Mouse (Mus musculus) forebrain, embryonic 15.5 days (tissue): ENCODE data around the gene Cda. TPM values are rescaled to one million over a fixed set of nuclear protein-coding genes. Genes with fewer than 3 reads are reported as not detected.

Experiments
- ATAC-seq: fragments of 200-750 bp; cut with Nextera tagmentation; replicated peaks from 2 replicates; pipeline ENCODE4 v1.8.0; 2017; ENCODE audit warnings: mild to moderate bottlenecking, moderate TSS enrichment, moderate library complexity
- H3K27ac ChIP-seq: fragments of 300-500 bp; sonication (generic); replicated peaks from 2 replicates; pipeline ENCODE4 v1.5.1; 2015; ENCODE audit warnings: mild to moderate bottlenecking, inconsistent platforms
- H3K27me3 ChIP-seq: fragments of 300-500 bp; sonication (generic); 2 replicates; pipeline ENCODE4 v1.6.1; 2015; ENCODE audit warnings: inconsistent platforms
- H3K36me3 ChIP-seq: fragments of 300-500 bp; sonication (generic); 2 replicates; pipeline ENCODE4 v1.6.1; 2015; ENCODE audit warnings: mild to moderate bottlenecking, inconsistent platforms
- H3K4me1 ChIP-seq: fragments of 300-500 bp; sonication (generic); 2 replicates; pipeline ENCODE4 v1.6.1; 2015; ENCODE audit warnings: inconsistent platforms
- H3K4me2 ChIP-seq: fragments of 300-500 bp; sonication (generic); replicated peaks from 2 replicates; pipeline ENCODE4 v1.6.1; 2015; ENCODE audit warnings: mild to moderate bottlenecking, inconsistent platforms
- H3K4me3 ChIP-seq: fragments of 300-500 bp; sonication (generic); 2 replicates; pipeline ENCODE4 v1.5.1; 2015; ENCODE audit warnings: mild to moderate bottlenecking, inconsistent platforms
- H3K9ac ChIP-seq: fragments of 300-500 bp; sonication (generic); replicated peaks from 2 replicates; pipeline ENCODE4 v1.6.1; 2015; ENCODE audit warnings: mild to moderate bottlenecking, inconsistent platforms
- H3K9me3 ChIP-seq: fragments of 300-500 bp; sonication (generic); 2 replicates; pipeline ENCODE4 v1.6.1; 2016; ENCODE audit warnings: inconsistent platforms
- WGBS: fragments of 180-500 bp; shearing (Covaris S2); methylation state at CpG from one replicate; pipeline ENCODE4 v1.1.7; 2015; ENCODE audit warnings: mixed read lengths; 5-methylcytosine and 5-hydroxymethylcytosine counted together
- microRNA-seq: library from miRNA; unstranded; fragments of <30 nt; microRNA quantifications from one replicate; pipeline ENCODE4, GENCODE M21; 2016
- polyA plus RNA-seq: library from polyadenylated mRNA; unstranded; fragments of >200 nt; fragmentation: Nextera tagmentation; extraction: Ambion mirVana; gene quantifications from 2 replicates; pipeline ENCODE4 v1.2.1, GENCODE M21; 2015

The Cda gene
- polyA plus RNA-seq, 1 experiment from 2014 or later: 2.2 TPM

DNA sequence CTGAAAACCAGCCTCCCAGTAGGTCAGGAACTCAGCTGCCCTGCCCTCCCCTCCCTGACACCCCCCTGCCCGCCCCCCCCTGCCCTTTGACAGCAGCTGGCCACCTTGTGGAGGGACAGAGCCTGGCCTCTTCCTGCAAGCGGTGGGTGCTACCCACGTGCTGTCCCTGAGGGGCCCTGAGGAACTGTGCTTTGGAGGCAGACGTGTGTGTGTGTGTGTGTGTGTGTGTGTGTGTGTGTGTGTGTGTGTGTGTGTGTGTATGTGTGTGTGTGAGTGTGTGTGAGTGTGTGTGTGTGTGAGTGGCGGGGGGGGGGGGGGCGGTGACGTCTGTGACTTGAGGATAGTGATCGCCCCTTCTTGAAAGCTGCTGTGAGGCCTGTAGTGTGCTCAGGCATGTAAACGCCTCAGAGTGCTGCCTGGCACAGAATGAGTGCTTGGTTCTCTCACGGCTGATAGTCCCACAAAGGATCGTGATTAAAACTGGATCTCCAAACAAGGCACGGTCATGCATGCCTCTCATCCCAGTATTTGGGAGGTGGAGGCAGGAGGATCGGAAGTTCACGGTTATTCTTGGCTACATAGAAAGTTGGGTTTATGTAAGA is 73.7 kb downstream of the Cda start:
- 0 out of 2 replicates have a peak, but pooled peaks have one; percentile 16 for ATAC-seq

DNA sequence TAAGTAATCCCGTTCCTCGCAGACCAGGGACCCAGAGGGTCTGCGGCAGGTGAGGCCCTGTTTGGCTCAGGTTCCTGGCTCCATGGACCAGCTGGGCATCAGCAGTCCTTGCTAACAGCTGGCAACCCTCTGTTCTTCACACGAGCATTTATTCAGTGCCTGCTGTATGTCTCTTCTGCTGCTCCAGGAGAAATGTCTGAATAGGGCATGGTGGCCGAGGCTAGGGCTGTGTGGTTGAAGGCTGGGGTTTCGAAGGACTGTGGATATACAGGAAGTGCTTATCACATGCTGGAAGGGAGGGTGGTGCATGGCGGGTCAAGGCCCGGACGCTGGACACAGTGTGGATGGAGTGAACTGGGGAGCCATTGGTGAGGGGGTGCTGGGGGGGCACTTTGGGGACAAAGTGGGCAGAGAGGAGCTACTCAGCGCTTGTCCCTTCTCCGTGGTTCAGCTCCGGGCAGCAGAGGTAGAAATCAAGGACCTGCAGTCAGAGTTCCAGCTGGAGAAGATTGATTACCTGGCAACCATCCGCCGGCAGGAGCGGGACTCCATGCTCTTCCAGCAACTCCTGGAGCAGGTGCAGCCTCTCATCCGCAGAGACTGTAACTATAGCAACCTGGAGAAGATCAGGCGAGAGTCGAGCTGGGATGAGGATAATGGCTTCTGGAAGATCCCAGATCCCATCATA is 74.4 kb downstream of the Cda start:
- Histone ChIP-seq H3K4me2 (0 out of 2 replicates have a peak overlapping the region, but pooled peaks have one; percentile 8), H3K36me3 (no peaks in the 10 kb centered on the region), H3K27ac (peak overlapping the region; percentile 73), H3K4me1 (peaks cover 6% of the 10 kb centered on the region; the same call in 1 of the 2 replicates), H3K4me3 (no peak overlapping the region), H3K9me3 (no peaks in the 10 kb centered on the region), H3K27me3 (no peaks in the 10 kb centered on the region), H3K9ac (no peak overlapping the region)
- 0 out of 2 replicates have a peak, but pooled peaks have one; percentile 48 for ATAC-seq
- WGBS: 74% methylated on average over 18 of the region's 18 CpGs

More for the DNA sequence above, 73.7 kb downstream of the Cda start:
- Histone ChIP-seq H3K27ac (peak overlapping the region; percentile 73), H3K27me3 (no peaks in the 10 kb centered on the region), H3K4me3 (no peak overlapping the region), H3K9ac (no peak overlapping the region), H3K4me2 (no peak overlapping the region), H3K9me3 (no peaks in the 10 kb centered on the region), H3K36me3 (no peaks in the 10 kb centered on the region), H3K4me1 (peaks cover 6% of the 10 kb centered on the region; the same call in 1 of the 2 replicates)
- 73% methylated on average over 8 of the region's 14 CpGs for WGBS

- Histone ChIP-seq H3K27me3 (no peaks in the 10 kb centered on the region), H3K4me2 (no peak overlapping the region), H3K4me3 (no peak overlapping the region), H3K9me3 (no peaks in the 10 kb centered on the region), H3K9ac (no peak overlapping the region), H3K4me1 (peaks cover 6% of the 10 kb centered on the region; the same call in 1 of the 2 replicates), H3K27ac (no peak overlapping the region), H3K36me3 (no peaks in the 10 kb centered on the region)
- no peak for ATAC-seq
- WGBS: 89% methylated on average over 13 of the region's 13 CpGs
Measured at GRCm38 (mm10) chr4:138292028-138292427, 75.8 kb downstream of the Cda start.

GRCm38 (mm10) chr4:138288691-138289090 is 79.1 kb downstream of the Cda start:
- H3K9ac ChIP-seq: no peak overlapping the region
- H3K36me3 ChIP-seq: no peaks in the 10 kb centered on the region
- no peaks in the 10 kb centered on the region for H3K9me3 ChIP-seq
- WGBS: 91% methylated on average over 7 of the region's 7 CpGs
- no peak for ATAC-seq
- H3K27me3 ChIP-seq: no peaks in the 10 kb centered on the region
- H3K4me3 ChIP-seq: no peak overlapping the region
- no peak overlapping the region for H3K4me2 ChIP-seq
- H3K27ac ChIP-seq: no peak overlapping the region
- H3K4me1 ChIP-seq: peaks cover 5% of the 10 kb centered on the region; the same call in 1 of the 2 replicates

Small RNA genes lying within 50 kb of the gene (microRNA-seq; reads per million reads assigned to microRNA genes)
- gene Gm27646: not detected
- 4.6 reads per million, percentile 17 among the genes with 10 or more reads in this experiment for gene Mir7019

Other genes with a start within 250 kb of the Cda start
- 261 and 262 TPM in 2 replicates for gene Hp1bp3, start 151.7 kb downstream of the Cda start, polyA plus RNA-seq
- 5.9 and 6.8 TPM in 2 replicates for gene Sh2d5, start 117.6 kb downstream of the Cda start, polyA plus RNA-seq
- gene Kif17, start 117.6 kb downstream of the Cda start, polyA plus RNA-seq: 1.4 and 1.6 TPM in 2 replicates
- 178 and 183 TPM in 2 replicates for gene Ddost, start 63.3 kb downstream of the Cda start, polyA plus RNA-seq
- 89.6 and 98.5 TPM in 2 replicates for gene Pink1, start 41.7 kb downstream of the Cda start, polyA plus RNA-seq
- gene Fam43b, start 28.5 kb upstream of the Cda start, polyA plus RNA-seq: 4.7 and 7.2 TPM in 2 replicates
- gene Mul1, start 66.7 kb upstream of the Cda start, polyA plus RNA-seq: 18.5 and 19.0 TPM in 2 replicates
- 9.7 and 10.7 TPM in 2 replicates for gene Camk2n1, start 86.3 kb upstream of the Cda start, polyA plus RNA-seq